Mouse (Mus musculus) C2C12 (cell line): ENCODE results near the gene Gm42742. TPM values are rescaled to one million over a fixed set of nuclear protein-coding genes. Genes with fewer than 3 reads are reported as not detected.
A peak's percentile ranks its signal among the peaks of the same experiment; 100 is the strongest.

ENCODE experiments used
- H3K27me3 ChIP-seq: one replicate; pipeline ENCODE4 v1.6.1; 2011; ENCODE audit not compliant: control insufficient read depth, insufficient read depth, insufficient read length
- H3K36me3 ChIP-seq: one replicate; pipeline ENCODE4 v1.6.1; 2011; ENCODE audit not compliant: control insufficient read depth, insufficient read depth
- H3K4me3 ChIP-seq: one replicate; pipeline ENCODE4 v1.5.1; 2011; ENCODE audit warnings: mild to moderate bottlenecking, control low read depth; ENCODE audit not compliant: poor library complexity, insufficient read depth, severe bottlenecking
- H3K79me2 ChIP-seq: one replicate; pipeline ENCODE4 v1.6.1; 2011; ENCODE audit not compliant: control insufficient read depth, insufficient read depth
- H3K79me3 ChIP-seq: one replicate; pipeline ENCODE4 v1.6.1; 2011; ENCODE audit warnings: low read depth, control low read depth
- H3ac ChIP-seq: one replicate; pipeline ENCODE3; 2011; ENCODE audit warnings: low read depth; ENCODE audit not compliant: control insufficient read depth, insufficient read length
- CEBPB ChIP-seq: IDR thresholded peaks from one replicate; pipeline ENCODE4 v1.6.1; 2011; ENCODE audit warnings: low read depth, mild to moderate bottlenecking, control low read depth, moderate library complexity
- CTCF ChIP-seq: IDR thresholded peaks from one replicate; pipeline ENCODE4 v1.5.1; 2011; ENCODE audit not compliant: control insufficient read depth, insufficient read depth, insufficient read length
- FOSL1 ChIP-seq: IDR thresholded peaks from one replicate; pipeline ENCODE4 v1.8.0; 2011; ENCODE audit warnings: mild to moderate bottlenecking, low read length; ENCODE audit not compliant: poor library complexity, insufficient read depth, severe bottlenecking
- MAX ChIP-seq: IDR thresholded peaks from one replicate; pipeline ENCODE4 v1.6.1; 2011; ENCODE audit warnings: mild to moderate bottlenecking, control low read depth
- MYOD1 ChIP-seq: IDR thresholded peaks from one replicate; pipeline ENCODE4 v1.6.1; 2011; ENCODE audit warnings: low read depth; ENCODE audit not compliant: control insufficient read depth, insufficient read length
- MYOG ChIP-seq: IDR thresholded peaks from one replicate; pipeline ENCODE4 v1.6.1; 2011; ENCODE audit not compliant: control insufficient read depth, insufficient read length; ENCODE audit errors: extremely low read depth
- USF1 ChIP-seq: IDR thresholded peaks from one replicate; pipeline ENCODE4 v1.6.1; 2011; ENCODE audit warnings: low read depth, mild to moderate bottlenecking, control low read depth, moderate library complexity
- polyA plus RNA-seq: library from polyadenylated mRNA; unstranded; fragments of >200 nt; fragmentation: generic; extraction: Trizol; gene quantifications from one replicate; pipeline ENCODE4 v1.2.1, GENCODE M21; 2012; ENCODE audit warnings: missing spikeins

The Gm42742 gene
- polyA plus RNA-seq, 1 experiment, result 39.7 TPM

- peaks cover 33% of the 10 kb centered on the region for H3K79me2 ChIP-seq
- peaks cover 20% of the 10 kb centered on the region for H3K79me3 ChIP-seq
- H3ac ChIP-seq, result peak overlapping the region; percentile 94
- peaks cover 53% of the 10 kb centered on the region for H3K36me3 ChIP-seq
- H3K27me3 ChIP-seq, result no peaks in the 10 kb centered on the region
- TF ChIP-seq CEBPB (no peak), CTCF (no peak), MYOD1 (no peak), MYOG (no peak), FOSL1 (no peak), MAX (no peak), USF1 (no peak)
- peak overlapping the region; percentile 61 for H3K4me3 ChIP-seq
Observed at GRCm38 (mm10) chr7:127025556-127026160, 4.8 kb upstream of the Gm42742 start.

GRCm38 (mm10) chr7:127024755-127025555 is 4.1 kb upstream of the Gm42742 start:
- TF ChIP-seq CEBPB (no peak), CTCF (peak; percentile 82), USF1 (peak; percentile 25), MAX (peak; percentile 84), FOSL1 (no peak)
- H3K27me3 ChIP-seq, result no peaks in the 10 kb centered on the region
- H3K79me3 ChIP-seq, result peaks cover 20% of the 10 kb centered on the region
- H3ac ChIP-seq, result peak overlapping the region; percentile 94
- H3K79me2 ChIP-seq, result peaks cover 33% of the 10 kb centered on the region
- H3K36me3 ChIP-seq, result peaks cover 46% of the 10 kb centered on the region
- peak overlapping the region; percentile 61 for H3K4me3 ChIP-seq

- H3K79me3 ChIP-seq, result peaks cover 20% of the 10 kb centered on the region
- TF ChIP-seq USF1 (no peak), CTCF (no peak), MYOG (no peak), MYOD1 (no peak), MAX (no peak), FOSL1 (no peak), CEBPB (no peak)
- H3K4me3 ChIP-seq, result peak overlapping the region; percentile 61
- H3ac ChIP-seq, result peak overlapping the region; percentile 94
- no peaks in the 10 kb centered on the region for H3K27me3 ChIP-seq
- peaks cover 33% of the 10 kb centered on the region for H3K79me2 ChIP-seq
- peaks cover 41% of the 10 kb centered on the region for H3K36me3 ChIP-seq
Observed at GRCm38 (mm10) chr7:127023896-127024690, 3.2 kb upstream of the Gm42742 start.

- Histone ChIP-seq H3K4me3 (no peak overlapping the region), H3K27me3 (no peaks in the 10 kb centered on the region), H3K79me3 (peaks cover 20% of the 10 kb centered on the region), H3K36me3 (peaks cover 33% of the 10 kb centered on the region), H3K79me2 (peaks cover 33% of the 10 kb centered on the region), H3ac (no peak overlapping the region)
- TF ChIP-seq USF1, result no peak
- no peak for TF ChIP-seq FOSL1
- TF ChIP-seq CEBPB, result no peak
- TF ChIP-seq MYOG, result no peak
- no peak for TF ChIP-seq MAX
- TF ChIP-seq MYOD1, result no peak
- TF ChIP-seq CTCF, result no peak
Observed at GRCm38 (mm10) chr7:127023272-127023691, 2.4 kb upstream of the Gm42742 start.

- no peaks in the 10 kb centered on the region for H3K27me3 ChIP-seq
- TF ChIP-seq CEBPB, result no peak
- peaks cover 20% of the 10 kb centered on the region for H3K79me3 ChIP-seq
- no peak overlapping the region for H3ac ChIP-seq
- peaks cover 33% of the 10 kb centered on the region for H3K79me2 ChIP-seq
- no peak overlapping the region for H3K4me3 ChIP-seq
- H3K36me3 ChIP-seq, result peaks cover 27% of the 10 kb centered on the region
Observed at GRCm38 (mm10) chr7:127022528-127023271, 1.8 kb upstream of the Gm42742 start.
